Mouse (Mus musculus) heart, adult 2 months (tissue): Measurements from ENCODE around the gene Marc2.

Experiments
- CTCF ChIP-seq: fragments of 200-600 bp; IDR thresholded peaks from 2 replicates; pipeline ENCODE4 v1.8.1; 2022; ENCODE audit warnings: antibody characterized with exemption, mild to moderate bottlenecking, moderate library complexity
- EP300 ChIP-seq: fragments of 200-500 bp; IDR thresholded peaks from 2 replicates; pipeline ENCODE4 v1.6.1; 2011; ENCODE audit warnings: low read depth, low read length, control low read depth; ENCODE audit not compliant: insufficient read depth
- POLR2A ChIP-seq: fragments of 200-500 bp; IDR thresholded peaks from 2 replicates; pipeline ENCODE4 v1.6.1; 2011; ENCODE audit warnings: mild to moderate bottlenecking, low read depth, low read length, control low read depth; ENCODE audit not compliant: insufficient read depth

GRCm38 (mm10) chr1:184829897-184830296 is 16.4 kb downstream of the Marc2 start:
- TF ChIP-seq POLR2A (no peak), CTCF (no peak), EP300 (no peak)
